Mouse (Mus musculus) left cerebral cortex, adult 9 months (tissue): ENCODE results near the gene 4930595D18Rik.

ENCODE experiments used
- DNase-seq, 2 experiments: peaks; one replicate each; pipeline ENCODE4 v3.0.0; 2022; ENCODE audit warnings: low spot score in 2 of 2

Gene 4930595D18Rik

GRCm38 (mm10) chr12:111165831-111166591 is 18.3 kb downstream of the 4930595D18Rik start, which contains the start of gene Traf3:
Gene Traf3 (plus strand): TSS chr12:111166370.
- DNase-seq: peak in 1 of 2 experiments; percentile 34

- DNase-seq: peak in 1 of 2 experiments; percentile 28
Observed at GRCm38 (mm10) chr12:111165146-111165812, 19.0 kb downstream of the 4930595D18Rik start.

DNA sequence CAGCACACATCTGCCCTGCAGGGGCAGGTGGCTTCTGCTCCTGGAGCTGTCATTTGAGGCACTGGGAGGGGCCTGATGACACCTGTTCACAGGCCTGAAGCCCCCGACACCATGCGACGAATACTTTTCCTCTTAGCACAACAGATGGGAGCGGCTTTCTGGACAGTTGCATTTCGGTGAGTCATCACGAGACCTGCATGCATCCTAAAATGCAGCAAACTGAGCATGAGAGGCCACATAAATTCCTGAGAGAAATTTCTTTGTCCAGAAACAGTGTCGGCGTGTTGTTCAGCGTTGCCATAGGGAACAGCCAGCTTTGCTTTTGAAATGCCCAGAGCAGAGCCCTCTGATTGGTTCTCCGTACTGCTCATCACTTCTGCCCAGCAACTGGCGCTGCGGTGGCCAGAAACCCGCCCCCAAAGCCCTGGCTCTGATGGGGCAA is 20.0 kb downstream of the 4930595D18Rik start:
- DNase-seq: peak; percentile 70 to 91

GRCm38 (mm10) chr12:111162312-111163061 is 21.8 kb downstream of the 4930595D18Rik start:
- DNase-seq: peak in 1 of 2 experiments; percentile 59

DNA sequence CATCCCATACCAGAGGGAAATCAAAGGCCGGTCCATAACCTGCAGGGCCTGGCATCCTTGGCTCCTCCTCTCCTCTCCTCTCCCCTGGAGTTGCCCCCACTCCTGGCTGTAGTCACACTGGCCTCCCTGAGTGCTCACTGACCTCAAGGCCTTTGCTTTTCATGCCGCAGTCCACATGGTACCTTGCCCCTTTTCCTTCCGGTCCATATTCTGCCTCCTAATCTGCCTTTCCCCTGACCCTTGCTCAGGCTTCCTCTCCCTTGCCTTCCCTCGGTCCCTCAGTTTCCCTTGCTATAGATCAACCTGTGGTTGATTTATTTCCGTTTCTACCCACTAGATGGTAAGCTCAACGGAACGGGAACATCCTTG is 22.4 kb downstream of the 4930595D18Rik start:
- no peak for DNase-seq

DNA sequence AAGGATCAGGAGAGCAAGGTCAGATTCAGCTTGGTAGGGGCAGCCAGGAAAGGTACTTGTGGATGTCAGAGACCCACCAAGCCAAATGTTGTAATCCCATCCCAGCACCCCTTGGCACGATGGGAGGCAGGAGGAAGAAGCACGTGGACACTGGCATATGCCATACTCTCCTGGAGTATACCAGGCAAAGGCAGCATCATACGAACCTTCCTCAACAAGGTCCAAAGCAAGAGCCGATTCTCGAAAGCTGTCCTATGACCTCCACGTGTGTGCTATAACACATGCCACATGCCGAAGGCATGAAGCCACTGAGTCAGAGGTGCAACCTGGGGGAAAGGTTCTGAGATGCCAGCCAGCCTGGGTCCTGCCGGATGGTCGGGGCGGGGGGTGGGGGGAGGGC is 23.4 kb downstream of the 4930595D18Rik start:
- no peak for DNase-seq

DNA sequence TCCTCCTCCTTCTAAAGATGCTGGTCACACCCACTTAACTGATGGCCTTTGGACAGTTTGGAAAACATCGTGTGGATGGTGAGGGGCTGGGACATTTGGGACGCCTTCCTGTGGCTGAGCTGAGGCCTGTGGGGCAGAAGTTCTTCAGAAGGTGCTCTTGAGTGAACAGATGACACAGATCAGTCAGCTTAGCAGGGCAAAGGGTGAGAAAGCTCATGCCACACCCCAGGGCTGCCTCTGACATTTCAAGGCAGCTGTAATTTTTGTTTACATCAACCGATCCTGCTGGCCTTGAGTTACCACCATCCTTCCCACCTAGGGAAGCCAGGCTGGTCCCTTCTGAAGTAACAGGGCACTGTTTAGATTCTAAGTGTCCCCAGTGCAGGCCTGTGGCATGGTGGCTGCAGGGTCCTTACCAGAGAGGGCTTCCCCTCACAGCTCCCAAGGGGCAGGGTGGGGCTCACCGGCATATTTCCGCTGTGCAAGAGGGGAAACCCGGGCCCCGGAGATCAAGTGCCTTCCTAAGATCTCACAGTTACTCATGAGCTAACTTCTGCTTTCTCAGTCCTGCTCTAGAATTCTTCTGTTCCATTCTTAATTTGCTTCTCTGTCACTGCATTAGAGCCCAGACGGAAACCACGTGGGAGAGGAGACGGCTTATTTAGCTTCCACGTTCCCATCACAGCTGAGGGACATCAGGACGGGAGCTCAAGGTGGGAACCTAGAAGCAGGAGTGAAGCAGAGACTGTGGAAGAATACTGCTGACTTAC is 24.4 kb downstream of the 4930595D18Rik start:
- DNase-seq: no peak

DNA sequence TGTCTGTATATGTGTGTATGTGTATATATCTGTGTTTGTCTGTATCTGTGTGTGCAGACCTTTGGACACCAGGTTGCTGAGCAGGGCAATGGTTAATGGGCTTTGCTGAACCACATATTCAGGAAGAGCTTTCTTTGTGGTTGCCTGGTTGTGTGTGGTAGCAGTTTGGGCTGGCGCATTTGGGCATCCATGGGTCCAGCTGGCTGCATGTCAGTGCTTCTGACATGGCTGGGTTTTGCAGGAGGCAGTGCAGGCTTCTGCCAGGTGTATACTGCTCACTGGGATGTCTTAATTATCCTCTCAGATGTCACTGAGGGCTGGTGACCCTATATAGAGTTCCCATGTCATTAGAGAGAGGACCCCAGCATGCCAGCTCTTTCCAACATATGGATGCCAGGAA is 28.5 kb downstream of the 4930595D18Rik start:
- DNase-seq: no peak

- no peak for DNase-seq
Observed at GRCm38 (mm10) chr12:111154641-111155040, 29.6 kb downstream of the 4930595D18Rik start.

DNA sequence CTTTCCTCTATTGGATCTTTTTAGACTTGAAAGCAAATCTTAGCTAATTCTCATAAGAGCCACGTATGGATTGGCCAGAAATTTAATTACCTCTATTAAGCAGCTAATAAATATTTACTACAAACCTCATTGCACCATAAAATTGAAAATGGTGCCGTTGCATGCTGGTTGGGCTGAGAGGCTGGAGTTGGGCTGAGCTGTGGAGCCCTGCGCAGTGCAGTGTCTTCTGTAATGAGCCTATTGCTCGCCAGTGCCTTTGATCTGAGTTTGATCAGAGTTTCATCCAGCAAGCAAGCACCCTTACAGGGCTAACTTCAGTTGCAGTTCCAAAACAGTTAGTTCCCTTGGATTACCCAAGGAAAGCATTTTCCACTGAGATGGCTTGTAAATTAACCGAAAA is 30.3 kb downstream of the 4930595D18Rik start:
- no peak for DNase-seq

DNA sequence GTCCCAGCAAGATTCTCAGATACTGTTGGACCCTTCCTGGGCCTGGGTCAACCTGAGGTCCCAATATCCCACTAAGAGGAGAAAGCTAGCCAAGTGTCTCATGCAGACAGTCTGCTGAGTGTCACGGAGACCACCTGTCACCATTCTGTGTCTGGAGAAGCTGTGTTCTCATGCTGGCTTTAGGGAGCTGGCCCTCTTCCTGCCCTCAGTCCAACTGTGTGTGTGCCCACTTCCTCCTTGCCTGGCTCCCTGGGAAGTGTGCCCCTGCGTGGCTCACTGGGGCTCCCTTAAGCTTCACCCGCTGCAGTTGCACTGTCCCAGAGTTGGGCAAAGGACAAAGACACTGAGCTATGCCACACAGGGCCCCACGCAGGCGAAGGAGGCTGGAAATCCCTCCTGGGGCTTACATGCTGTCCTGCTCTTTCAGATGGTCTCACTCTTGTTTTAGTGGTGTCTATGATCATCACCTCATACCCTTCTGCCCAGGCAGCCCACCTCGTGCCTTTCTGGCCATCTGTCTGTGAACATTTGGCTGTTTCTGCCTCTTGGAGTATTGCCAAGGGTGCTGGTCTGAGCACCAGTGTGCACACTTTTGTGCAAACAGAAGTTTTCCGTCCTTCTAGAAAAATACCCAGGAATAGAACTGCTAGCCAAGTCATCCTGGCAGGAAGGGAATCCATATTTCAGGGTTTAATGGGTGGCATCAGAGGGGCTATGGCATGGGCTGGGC is 31.1 kb downstream of the 4930595D18Rik start:
- no peak for DNase-seq

GRCm38 (mm10) chr12:111152579-111152978 is 31.7 kb downstream of the 4930595D18Rik start:
- DNase-seq: no peak

DNA sequence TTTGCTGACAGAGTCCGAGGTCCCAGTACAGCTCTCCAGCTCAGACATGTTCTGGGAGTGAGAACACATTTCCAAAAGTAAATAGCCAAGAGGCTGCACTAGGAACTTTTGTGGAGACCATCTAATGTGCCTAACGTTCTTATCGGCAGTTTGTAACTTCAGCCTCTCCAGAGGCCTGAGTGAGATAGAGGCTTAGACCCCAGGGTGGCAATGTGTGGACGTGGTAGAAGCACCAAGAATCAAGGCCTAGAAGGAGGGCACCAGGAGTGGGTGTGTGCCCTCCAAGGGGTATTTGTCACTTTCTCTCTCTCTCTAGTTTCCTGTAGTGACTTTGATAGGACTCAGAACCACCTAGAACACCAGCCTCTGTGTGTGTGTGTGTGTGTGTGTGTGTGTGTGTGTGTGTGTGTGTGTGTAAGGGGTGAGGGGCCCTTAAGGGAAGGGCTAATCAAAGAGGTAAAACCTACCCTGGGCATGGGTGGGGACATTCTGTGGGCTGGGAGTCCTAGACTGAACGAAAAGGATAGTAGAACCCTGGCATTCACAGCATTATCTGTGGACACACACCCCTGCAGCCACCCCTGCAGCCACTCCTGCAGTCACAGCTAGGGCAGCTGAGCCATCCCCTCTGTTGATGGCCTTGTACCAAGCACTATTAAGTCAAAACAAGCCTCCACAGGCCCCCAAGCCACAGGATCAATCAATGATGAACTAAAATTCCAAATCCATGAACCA is 32.7 kb downstream of the 4930595D18Rik start:
- DNase-seq: no peak

DNA sequence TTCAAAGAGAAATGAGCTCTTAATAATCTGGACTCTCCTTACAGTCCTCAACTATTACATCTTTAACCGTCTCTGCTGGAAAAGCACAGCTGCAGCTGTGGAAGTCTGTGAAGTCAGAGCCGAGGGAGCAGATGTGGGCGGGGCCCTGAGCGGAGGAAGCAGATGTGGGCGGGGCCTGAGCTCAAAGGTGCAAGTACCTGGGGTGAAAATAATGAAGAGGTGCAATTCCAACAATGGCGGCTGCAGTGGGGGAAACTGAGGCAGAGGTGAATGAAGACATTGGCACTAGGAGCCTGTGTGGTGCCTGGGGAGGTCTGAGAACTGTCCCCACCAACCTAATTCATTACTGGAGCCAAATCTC is 34.1 kb downstream of the 4930595D18Rik start:
- no peak for DNase-seq

DNA sequence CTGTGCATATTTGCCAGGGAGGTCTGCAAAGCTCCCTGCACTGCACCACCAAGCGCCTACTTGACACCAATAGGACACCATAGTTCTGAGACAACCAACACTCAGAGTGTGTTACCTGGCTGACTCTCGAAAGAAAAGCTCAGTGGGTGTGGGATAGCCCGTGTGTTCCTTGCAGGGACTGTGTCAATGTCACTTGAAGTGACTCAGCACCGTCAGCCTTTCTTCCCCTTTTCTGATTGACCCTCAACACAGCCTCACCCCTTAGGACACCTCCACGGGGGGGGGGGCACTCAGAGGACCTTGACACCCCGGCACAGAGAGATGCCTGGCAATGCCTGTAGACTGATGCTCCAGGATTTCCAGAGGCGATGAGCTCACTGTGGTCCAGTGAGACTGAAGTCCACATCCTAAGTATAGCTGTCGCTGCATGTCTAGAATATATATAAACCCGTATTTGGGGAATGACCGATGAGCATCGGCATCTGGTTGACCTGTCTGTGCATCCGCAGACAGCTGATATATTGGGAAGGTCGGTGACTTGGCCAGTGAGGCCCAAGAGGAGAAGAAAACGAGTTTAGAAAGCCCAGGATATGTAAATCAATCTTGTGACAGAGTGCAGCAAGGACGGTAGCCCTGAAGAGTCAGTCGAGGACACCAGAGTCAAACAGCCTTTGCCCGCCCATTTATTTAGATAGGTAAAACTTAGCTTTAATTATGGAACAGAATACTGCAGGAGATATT is 34.6 kb downstream of the 4930595D18Rik start:
- no peak for DNase-seq

GRCm38 (mm10) chr12:111145269-111145668 is 39.0 kb downstream of the 4930595D18Rik start:
- peak in 1 of 2 experiments; percentile 73 for DNase-seq

DNA sequence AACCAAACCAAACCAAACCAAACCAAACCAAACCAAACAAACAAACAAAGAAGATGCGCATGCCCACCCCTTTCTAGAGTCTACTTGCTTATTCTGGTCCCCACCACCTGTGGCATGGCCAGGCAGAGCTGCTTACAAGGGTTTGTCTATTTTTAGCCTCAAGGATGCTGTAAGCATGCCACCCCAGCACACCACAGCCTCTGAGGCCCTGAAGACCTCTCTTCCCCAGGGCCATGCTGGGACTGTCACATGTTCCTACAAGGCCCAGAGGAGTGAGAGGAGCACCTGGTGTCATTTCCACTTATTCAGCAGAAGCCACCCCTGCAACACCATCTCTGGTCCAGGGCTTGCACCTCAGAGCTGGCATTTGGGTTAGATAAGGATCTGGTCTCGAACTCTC is 39.7 kb downstream of the 4930595D18Rik start:
- DNase-seq: no peak

GRCm38 (mm10) chr12:111143509-111144063 is 40.7 kb downstream of the 4930595D18Rik start:
- DNase-seq: no peak

DNA sequence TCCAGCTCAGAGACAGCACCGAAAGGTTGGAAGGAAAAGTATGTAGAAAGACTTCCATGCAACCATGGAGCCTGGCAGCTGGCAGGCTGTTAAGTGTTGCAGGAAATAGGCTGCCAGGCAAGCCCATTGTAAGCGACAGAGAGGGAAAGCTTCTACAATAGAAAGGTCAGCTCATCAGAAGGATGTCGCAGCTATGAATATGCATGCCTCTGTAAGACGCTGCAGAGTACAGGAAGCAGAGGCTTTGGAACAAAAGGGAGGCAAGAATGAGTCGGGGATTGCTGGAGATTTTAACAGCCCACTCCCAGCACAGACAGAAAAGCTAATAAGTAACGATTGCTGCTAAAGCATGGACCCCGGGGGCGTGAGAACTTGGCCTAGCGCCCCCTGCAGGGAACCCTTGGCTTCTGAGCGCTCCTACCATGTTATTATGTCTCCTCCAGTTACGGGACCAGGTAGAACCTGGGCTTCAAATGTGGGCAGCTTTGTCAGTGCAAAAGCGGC is 41.2 kb downstream of the 4930595D18Rik start:
- no peak for DNase-seq
